Mouse (Mus musculus): ENCODE data around the gene Aatf.

Gene Aatf

GRCm38 (mm10) chr11:84376510-84377365 is 136.6 kb downstream of the Aatf start:
- no peak for DNase-seq (ENCODE audit: inconsistent ontology term)

DNA sequence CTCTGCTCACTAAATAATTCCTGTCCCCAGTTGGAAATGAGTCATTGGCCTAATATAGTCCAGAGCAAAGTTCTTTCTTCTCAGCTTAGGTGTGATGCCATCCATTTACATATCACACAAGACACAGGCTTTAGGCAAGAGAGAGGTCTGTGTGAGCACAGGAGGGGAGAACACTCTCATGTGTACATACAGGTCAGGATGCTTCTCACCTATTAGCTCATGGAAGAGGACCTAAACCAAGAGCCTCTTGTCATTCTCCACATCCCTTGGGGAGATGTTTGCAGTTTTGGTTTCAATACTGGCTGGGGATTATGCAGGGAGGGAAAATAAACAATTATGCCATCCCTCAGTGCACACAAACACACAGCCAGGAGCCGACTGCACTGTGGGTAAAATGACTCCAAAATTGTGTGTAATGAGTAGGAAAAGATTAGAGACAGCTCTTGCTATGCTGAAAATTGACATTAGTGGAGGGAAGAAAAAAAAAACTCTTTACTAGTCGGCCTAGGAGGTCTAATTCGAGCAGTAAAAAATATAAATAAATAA is 137.3 kb downstream of the Aatf start:
- peak; percentile 46 for DNase-seq (ENCODE audit: inconsistent ontology term)

DNA sequence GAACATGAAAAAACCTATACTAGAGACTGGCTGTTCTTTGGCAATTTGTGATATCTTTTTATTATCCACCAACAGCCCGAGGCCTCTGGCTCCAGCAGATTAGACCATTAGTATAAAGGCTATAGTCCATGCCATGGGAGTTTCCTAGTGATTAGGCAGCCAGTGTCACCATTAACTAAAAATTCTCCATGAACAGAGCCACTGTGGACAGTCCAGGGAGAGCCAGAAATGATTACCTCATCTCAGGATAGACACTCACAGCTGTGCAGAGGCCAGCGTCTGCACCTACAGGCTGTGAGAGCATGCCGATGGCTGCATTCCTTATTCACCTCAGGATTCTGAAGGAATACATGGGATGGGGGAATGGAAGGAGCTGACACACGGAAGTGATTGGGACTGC is 140.2 kb downstream of the Aatf start:
- no peak for DNase-seq (ENCODE audit: inconsistent ontology term)
